Mouse (Mus musculus) midbrain, embryonic 10.5 days (tissue): Measurements from ENCODE around the gene Kctd20. TPM values are rescaled to one million over a fixed set of nuclear protein-coding genes. Genes with fewer than 3 reads are reported as not detected.

Experiments
- DNase-seq: peaks from one replicate; pipeline ENCODE4 v3.0.0-alpha.2; 2017; ENCODE audit warnings: low spot score
- H3K27ac ChIP-seq: fragments of 300-500 bp; sonication (generic); replicated peaks from 2 replicates; pipeline ENCODE4 v1.5.1; 2016; ENCODE audit warnings: mild to moderate bottlenecking
- H3K27me3 ChIP-seq: fragments of 300-500 bp; sonication (generic); 2 replicates; pipeline ENCODE4 v1.6.1; 2016; ENCODE audit warnings: low read depth, mild to moderate bottlenecking; ENCODE audit not compliant: poor library complexity, severe bottlenecking
- H3K36me3 ChIP-seq: fragments of 300-500 bp; sonication (generic); 2 replicates; pipeline ENCODE4 v1.6.1; 2016; ENCODE audit warnings: mild to moderate bottlenecking, moderate library complexity
- H3K4me1 ChIP-seq: fragments of 300-500 bp; sonication (generic); 2 replicates; pipeline ENCODE4 v1.6.1; 2016
- H3K4me3 ChIP-seq: fragments of 300-500 bp; sonication (generic); 2 replicates; pipeline ENCODE4 v1.5.1; 2016; ENCODE audit warnings: mild to moderate bottlenecking, moderate library complexity
- H3K9me3 ChIP-seq: fragments of 300-500 bp; sonication (generic); replicated peaks from 2 replicates; pipeline ENCODE4 v1.6.1; 2016; ENCODE audit warnings: mild to moderate bottlenecking
- WGBS: fragments of 180-500 bp; shearing (Covaris S2); methylation state at CpG from one replicate; pipeline ENCODE4 v1.1.7; 2016; 5-methylcytosine and 5-hydroxymethylcytosine counted together
- polyA plus RNA-seq: library from polyadenylated mRNA; unstranded; fragments of >200 nt; fragmentation: Nextera tagmentation; extraction: Ambion mirVana; gene quantifications from 2 replicates; pipeline ENCODE4 v1.2.1, GENCODE M21; 2016

Kctd20 gene
- 107 and 114 TPM in 2 replicates for polyA plus RNA-seq

DNA sequence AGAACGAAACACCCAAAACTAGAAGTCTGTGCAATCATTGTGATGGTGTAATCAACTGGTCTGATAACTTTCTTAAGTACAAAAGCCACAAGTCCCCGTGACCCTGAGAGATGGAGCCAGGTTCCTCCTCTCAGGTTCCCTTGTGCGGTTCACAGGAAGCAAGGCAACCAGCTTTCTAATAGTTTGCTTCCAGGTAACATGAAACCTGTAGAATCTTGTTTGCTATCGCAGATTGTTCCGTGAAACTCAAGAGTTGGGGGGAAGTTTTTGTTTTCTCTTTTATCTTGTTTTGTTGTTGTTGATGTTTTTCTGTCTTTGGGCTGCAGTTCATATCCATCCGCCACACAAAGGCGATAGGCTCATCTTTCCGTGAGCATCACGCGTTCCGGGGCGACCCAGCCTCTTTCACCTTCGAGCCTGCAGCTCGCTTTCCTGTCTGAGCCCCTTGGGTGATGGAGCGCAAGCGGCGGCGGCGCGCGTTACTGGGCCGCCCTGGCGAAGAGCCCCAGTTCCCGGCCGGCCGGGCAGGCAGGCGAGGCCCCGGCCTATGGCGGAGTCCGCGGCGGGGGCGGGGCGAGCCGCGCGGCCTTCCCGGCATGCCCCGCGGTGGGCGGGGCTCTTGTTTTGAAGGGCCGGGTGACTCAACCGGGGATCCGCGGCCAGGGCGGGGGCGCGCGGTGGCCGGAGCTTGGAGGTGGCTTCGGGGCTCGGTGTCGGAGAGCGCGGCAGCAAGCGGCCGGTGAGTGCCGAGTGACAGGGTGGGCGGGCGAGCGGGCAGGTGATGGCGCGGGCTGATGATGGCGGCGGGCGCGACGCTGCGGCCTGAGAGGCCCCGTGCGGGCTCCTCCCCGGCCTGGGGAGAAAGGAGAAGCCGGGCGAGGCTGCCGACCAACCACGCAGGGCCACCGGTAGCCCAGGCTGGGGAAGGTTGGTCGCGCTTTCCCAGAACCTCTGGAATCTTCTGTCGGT is at the start of gene Kctd20:
Kctd20 (plus strand) TSS at position 120 of the 969 bp plus-strand sequence.
- Histone ChIP-seq H3K27ac (peak within 1 kb of the TSS; percentile 98), H3K4me3 (peak within 1 kb of the TSS; percentile 63), H3K36me3 (peaks cover 27% of the 10 kb centered on the region), H3K4me1 (peaks cover 25% of the 10 kb centered on the region), H3K9me3 (peaks cover 20% of the 10 kb centered on the region), H3K27me3 (no peaks in the 10 kb centered on the region)
- WGBS = under 1% methylated on average over 80 of the region's 80 CpGs
- peak; percentile 94 for DNase-seq

DNA sequence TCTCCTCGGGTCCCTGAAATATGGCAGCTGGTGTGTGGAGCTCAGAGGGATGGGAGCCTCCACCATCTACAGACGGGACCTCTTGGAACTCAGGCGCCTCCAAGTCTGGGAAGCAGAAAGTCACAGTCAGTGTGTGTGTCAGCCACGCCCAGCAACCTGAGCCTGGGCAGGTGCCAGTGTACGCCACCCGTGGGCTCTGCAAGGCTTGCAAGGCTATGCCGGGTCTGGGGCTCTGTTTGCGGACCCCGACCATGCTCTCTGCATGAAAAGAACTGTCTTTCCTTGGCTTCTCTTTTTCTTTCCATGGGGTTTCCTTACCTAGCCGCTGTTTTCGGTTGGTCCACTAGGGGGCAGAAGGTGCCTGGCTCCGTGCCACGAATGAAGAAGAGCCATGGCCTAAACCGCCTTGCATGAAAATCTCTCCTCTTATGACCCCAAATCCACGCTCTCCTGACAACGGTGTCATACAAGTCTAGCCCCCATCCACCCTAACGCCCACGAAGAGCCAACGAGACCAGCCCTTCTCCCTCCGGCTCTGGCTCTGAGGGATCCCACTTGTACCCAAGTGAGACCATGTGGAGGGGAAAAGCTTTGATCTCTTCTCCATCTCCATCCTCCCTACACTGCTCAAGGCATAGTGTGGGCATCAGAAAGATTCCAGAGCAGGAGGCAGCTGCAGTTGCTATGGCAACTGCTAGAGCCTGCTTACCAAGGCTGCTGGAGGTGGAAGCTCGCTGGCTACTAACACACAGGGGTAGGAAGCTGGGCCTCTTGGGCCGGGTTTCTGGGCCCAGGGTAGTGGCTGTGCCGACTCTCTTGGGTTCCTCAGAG is 47.0 kb upstream of the Kctd20 start:
- H3K4me3 ChIP-seq = no peak overlapping the region
- H3K4me1 ChIP-seq = peaks cover 31% of the 10 kb centered on the region
- H3K27ac ChIP-seq = peak overlapping the region; percentile 3; the same call in 1 of the 2 replicates
- WGBS = 32% methylated on average over 23 of the region's 23 CpGs
- H3K36me3 ChIP-seq = no peaks in the 10 kb centered on the region
- H3K27me3 ChIP-seq = peaks cover 21% of the 10 kb centered on the region
- peak; percentile 75 for DNase-seq
- H3K9me3 ChIP-seq = no peaks in the 10 kb centered on the region

DNA sequence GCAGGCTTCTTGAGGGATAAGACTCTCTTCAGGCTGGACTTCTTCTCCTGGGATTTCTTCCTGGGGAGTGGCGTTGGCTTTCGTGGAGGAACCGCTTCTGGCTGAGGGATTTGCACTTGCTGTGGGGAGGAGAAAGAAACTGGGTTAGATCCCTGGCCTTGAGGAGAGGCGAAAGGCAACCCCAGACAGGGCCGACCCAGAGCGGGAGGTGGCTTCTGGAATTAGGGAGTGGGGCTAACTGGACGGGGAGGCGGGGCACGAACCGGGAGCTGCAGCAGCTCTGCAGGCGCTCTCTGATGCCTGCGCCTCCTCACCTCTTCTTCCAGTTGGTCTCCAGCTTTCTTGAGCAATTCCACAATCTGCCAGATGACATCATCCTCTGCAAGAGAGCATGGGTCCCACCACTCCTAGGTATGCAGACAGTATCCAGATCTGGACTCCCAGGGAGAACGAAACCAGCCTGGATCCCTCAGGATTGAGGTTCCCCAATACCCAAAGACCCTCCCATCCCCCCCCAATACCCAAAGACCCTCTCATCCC is 46.3 kb upstream of the Kctd20 start:
- Histone ChIP-seq H3K27me3 (peaks cover 28% of the 10 kb centered on the region), H3K36me3 (no peaks in the 10 kb centered on the region), H3K4me1 (peaks cover 34% of the 10 kb centered on the region), H3K9me3 (no peaks in the 10 kb centered on the region), H3K27ac (peak overlapping the region; percentile 3; the same call in 1 of the 2 replicates), H3K4me3 (no peak overlapping the region)
- whole genome bisulfite sequencing = 62% methylated on average over 13 of the region's 13 CpGs
- DNase-seq = no peak

DNA sequence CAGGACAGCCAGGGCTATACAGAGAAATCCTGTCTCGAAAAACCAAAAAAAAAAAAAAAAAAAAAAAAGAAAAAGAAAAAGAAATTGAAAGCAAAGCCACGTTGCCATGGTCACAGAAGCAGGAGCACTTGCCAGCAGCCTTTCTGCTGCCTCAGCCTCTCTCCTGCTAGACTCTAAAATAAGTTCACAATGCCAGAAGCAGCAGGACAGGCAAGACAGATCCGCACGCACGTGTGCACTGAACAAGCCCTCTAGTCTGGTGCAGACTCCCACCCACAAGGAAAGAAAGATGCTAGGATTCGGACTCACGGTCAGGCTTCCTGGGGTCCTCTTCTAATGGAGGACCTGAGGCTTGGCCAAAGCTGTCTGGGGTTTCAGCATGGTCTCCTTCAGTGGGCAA is 43.8 kb upstream of the Kctd20 start:
- WGBS = 80% methylated on average over 7 of the region's 7 CpGs
- H3K27ac ChIP-seq = no peak overlapping the region
- no peak for DNase-seq
- no peaks in the 10 kb centered on the region for H3K9me3 ChIP-seq
- no peak overlapping the region for H3K4me3 ChIP-seq
- H3K4me1 ChIP-seq = peaks cover 34% of the 10 kb centered on the region
- no peaks in the 10 kb centered on the region for H3K36me3 ChIP-seq
- H3K27me3 ChIP-seq = peaks cover 31% of the 10 kb centered on the region

DNA sequence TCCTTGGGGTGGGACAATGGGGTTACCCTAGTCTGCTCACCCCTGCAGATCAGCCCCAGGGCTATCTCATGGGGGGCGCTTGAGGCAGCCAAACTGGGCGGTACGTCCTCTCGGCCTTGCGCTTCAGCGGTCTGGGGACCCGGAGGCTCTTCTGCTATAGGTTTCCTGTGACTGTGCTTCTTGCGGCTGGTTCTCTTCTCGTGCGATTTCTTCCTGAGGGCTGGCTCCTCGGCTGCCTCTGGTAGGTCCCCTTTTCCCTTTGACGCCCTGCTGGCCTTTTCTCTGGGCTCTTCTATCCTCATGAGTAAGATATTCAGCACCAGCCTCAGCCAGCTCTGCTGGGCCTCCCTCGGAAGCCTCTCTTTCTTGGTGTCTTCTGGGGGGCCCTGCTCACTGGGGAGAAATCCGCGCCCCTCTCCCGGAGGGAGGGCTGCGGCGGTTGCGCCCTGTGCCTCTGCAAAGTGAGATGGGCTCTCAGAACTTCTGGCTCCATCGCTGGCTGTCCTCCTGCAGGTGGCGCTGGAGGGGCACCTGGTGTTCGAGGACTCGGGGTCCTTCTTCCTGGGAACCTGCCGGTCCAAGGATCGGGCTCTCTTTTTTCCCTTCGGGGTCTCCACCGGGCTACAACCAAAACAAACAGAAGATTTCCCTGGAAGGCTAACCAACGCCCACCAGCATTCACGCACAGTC is 42.4 kb upstream of the Kctd20 start:
- WGBS = 8% methylated on average over 29 of the region's 29 CpGs
- no peaks in the 10 kb centered on the region for H3K36me3 ChIP-seq
- H3K27ac ChIP-seq = peak overlapping the region; percentile 64; the same call in 1 of the 2 replicates
- peaks cover 30% of the 10 kb centered on the region for H3K4me1 ChIP-seq
- H3K4me3 ChIP-seq = peak overlapping the region; percentile 50
- H3K27me3 ChIP-seq = peaks cover 31% of the 10 kb centered on the region
- H3K9me3 ChIP-seq = no peaks in the 10 kb centered on the region
- DNase-seq = peak; percentile 68

DNA sequence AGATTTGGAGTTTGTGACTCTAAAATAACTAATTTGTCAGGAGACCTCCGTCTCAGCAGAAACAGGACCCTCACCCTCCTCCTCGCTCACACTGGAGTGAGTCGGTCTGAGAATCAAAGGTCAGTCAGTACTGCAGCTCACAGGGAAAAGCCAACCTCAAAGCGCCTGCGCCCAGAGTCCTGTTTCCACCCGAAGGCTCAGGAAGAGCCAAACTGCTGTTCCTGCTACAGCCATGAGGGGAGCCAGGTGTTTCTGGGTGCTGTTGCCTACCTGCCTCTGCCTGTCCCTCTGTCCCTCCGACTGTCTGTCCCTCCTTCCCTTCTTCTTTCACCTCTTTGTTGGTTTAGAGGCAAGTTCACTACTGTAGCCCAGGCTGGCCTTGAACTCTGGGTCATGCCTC is 41.6 kb upstream of the Kctd20 start:
- 18% methylated on average over 7 of the region's 7 CpGs for WGBS
- H3K9me3 ChIP-seq = no peaks in the 10 kb centered on the region
- H3K4me1 ChIP-seq = peaks cover 23% of the 10 kb centered on the region
- no peak for DNase-seq
- H3K4me3 ChIP-seq = peak overlapping the region; percentile 50; the same call in 1 of the 2 replicates
- H3K27ac ChIP-seq = no peak overlapping the region
- no peaks in the 10 kb centered on the region for H3K36me3 ChIP-seq
- peaks cover 31% of the 10 kb centered on the region for H3K27me3 ChIP-seq

DNA sequence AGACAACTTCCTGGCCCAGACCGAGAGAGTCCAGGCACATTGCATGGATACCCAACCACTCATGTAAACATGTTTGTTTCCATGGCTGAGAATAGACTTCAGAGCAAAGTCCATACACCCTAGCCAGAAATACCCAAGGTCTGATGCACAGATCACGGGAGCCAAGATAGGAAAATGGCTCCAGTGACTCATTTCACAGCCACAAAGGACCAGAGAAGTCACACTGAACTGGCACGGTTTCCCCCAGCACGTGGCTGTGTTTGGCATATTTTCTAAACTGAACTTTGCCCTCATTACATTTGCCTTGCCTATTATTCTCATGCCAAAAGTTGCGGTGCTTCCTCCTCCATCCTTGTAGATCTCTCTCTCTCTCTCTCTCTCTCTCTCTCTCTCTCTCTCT is 38.5 kb upstream of the Kctd20 start:
- peaks cover 15% of the 10 kb centered on the region for H3K4me1 ChIP-seq
- H3K36me3 ChIP-seq = no peaks in the 10 kb centered on the region
- no peak for DNase-seq
- H3K27ac ChIP-seq = no peak overlapping the region
- peaks cover 25% of the 10 kb centered on the region for H3K27me3 ChIP-seq
- 82% methylated on average over 5 of the region's 5 CpGs for WGBS
- H3K9me3 ChIP-seq = no peaks in the 10 kb centered on the region
- H3K4me3 ChIP-seq = no peak overlapping the region

DNA sequence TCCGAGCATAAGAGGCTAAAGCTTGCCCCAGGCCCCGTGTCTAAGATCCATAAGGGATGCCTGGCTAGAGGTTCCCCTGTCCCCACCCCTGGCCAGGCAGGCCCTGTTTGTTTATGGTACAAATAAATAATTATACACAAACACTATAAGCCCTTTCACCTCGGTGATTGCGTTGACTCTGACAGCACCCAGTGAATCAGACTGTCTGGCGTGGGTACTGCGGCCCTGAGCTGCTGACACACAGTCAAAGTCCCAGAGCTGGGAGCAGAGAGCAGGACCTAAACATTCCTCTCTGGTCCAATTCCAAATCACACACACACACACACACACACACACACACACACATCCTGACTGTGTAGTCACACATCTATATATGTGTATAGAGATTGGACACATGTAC is 37.8 kb upstream of the Kctd20 start:
- Histone ChIP-seq H3K27ac (no peak overlapping the region), H3K4me3 (no peak overlapping the region), H3K27me3 (peaks cover 18% of the 10 kb centered on the region), H3K36me3 (no peaks in the 10 kb centered on the region), H3K4me1 (peaks cover 13% of the 10 kb centered on the region), H3K9me3 (no peaks in the 10 kb centered on the region)
- DNase-seq = no peak
- 84% methylated on average over 6 of the region's 6 CpGs for WGBS

DNA sequence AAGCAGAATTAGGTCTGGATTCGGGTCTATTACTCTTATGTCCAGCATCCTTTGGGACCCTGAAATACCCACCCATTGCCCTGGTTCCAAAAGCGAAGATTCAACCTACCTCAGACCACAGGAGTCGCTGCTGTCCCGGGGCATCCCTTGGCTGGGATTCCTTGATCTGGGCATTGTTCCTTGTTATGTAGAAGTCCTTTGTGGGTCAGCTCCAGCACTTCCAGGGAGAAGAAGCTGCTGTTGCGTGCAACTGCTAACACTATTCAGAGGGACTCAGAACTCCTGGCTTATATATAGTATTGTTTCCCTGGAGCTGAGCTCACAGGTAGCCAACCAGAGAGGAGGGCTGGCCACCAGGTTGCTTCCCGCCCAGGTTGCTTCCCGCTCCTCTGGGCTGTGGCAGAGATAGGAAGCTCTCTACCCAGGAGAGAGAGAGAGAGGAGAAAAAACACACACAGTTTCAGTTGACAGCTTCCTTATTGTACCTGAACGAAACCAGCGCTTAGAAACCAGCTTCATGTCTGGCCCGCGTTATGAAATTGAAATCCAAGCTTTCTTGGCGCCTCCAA is 36.6 kb upstream of the Kctd20 start, which contains the start of gene 4930539E08Rik:
4930539E08Rik (minus strand) TSS at position 265 of the 569 bp plus-strand sequence.
- 61% methylated on average over 12 of the region's 12 CpGs for WGBS

DNA sequence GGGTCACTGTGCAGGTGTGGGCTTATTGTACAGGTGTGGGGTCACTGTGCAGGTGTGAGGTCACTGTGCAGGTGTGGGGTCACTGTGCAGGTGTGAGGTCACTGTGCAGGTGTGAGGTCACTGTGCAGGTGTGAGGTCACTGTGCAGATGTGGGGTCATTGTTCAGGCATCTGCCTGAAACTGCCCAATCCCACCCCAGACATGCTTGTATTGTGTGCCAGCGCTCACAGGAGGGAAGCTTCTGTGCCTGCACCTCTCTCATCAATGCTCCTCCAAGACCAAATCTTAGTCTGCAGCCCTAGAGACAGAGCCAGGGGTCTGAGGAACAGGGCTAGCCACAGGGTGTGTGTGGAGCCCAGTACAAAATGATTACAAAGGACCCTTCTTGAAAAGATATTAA is 35.2 kb upstream of the Kctd20 start:
- Histone ChIP-seq H3K27ac (no peak overlapping the region), H3K36me3 (no peaks in the 10 kb centered on the region), H3K4me1 (no peaks in the 10 kb centered on the region), H3K27me3 (no peaks in the 10 kb centered on the region), H3K4me3 (no peak overlapping the region), H3K9me3 (no peaks in the 10 kb centered on the region)
- no peak for DNase-seq
- 88% methylated on average over 1 of the region's 1 CpGs for whole genome bisulfite sequencing

More for the DNA sequence above, 36.6 kb upstream of the Kctd20 start, which contains the start of gene 4930539E08Rik:
- H3K36me3 ChIP-seq = no peaks in the 10 kb centered on the region
- H3K4me1 ChIP-seq = peaks cover 1% of the 10 kb centered on the region; the same call in 1 of the 2 replicates
- H3K27ac ChIP-seq = no peak within 1 kb of the TSS
- H3K4me3 ChIP-seq = no peak within 1 kb of the TSS
- no peaks in the 10 kb centered on the region for H3K9me3 ChIP-seq
- peaks cover 6% of the 10 kb centered on the region for H3K27me3 ChIP-seq
- DNase-seq = no peak

DNA sequence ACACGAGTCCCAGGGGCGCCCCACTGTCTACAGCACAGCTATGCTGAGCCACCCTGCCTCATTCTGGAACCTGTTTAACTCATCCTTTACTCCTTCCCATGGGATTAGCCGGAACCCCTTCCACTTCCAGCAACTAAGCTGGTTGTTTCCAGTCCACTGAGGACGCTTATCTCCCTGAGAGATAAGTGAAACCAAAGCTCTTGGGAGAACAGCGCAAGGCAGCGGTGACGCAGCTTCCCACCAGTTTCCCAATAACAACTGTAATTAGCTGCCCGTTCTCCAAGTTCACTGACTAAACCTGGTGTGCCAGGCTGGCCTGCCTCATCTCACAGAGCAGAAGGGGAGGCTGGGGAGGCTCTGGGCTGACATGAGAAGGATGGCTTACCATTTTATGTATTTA is 30.7 kb upstream of the Kctd20 start:
- Histone ChIP-seq H3K27ac (no peak overlapping the region), H3K27me3 (no peaks in the 10 kb centered on the region), H3K4me3 (no peak overlapping the region), H3K36me3 (no peaks in the 10 kb centered on the region), H3K4me1 (peaks cover 12% of the 10 kb centered on the region), H3K9me3 (no peaks in the 10 kb centered on the region)
- WGBS = 71% methylated on average over 8 of the region's 8 CpGs
- DNase-seq = no peak
